Mouse (Mus musculus): ENCODE measurements around the gene Tsr1. TPM values are rescaled to one million over a fixed set of nuclear protein-coding genes. Genes with fewer than 3 reads are reported as not detected.

Gene Tsr1
- 10 to 100 TPM; 25.7 to 31.4 TPM for total RNA-seq (2021)

DNA sequence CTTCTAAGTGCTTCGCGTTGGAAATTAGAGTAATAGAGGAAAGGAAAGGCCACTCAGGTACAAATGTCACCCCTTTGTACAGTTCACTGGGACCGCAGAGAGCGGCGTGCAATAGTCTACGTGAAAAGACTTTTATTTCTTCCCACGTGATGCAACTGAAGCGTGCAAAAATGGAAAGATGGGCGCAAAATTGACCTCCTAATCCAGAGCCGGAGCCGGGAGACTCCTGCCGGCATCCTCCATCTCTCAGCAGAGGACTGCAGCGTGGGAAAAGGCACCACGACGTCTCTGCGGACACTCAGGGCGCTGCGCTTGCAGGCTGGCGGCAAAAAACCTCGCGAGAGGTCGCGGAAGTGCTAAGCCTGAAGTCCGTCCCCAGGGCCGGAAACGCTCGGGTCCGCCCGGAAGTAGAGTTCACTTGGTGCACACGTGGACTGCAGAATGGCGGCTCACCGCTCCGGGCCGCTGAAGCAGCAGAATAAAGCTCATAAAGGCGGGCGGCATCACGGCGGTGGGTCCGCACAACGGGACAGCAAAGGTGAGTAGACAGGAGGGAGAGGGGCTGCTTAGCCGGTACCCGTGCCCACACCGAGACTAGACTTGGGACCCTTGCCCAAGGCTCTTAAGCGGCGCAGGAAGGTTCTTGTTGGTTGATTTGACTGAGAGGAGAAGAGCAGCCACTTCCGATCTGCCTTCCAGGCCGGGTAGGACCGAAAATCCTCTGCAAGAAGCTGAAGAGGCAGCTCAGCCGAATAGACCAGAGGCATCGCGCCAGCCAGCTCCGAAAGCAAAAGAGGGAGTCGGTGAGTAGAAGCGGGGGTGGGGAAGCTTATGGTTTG, at the start of gene Tsr1:
TSS of gene Tsr1 (plus strand) at position 394 of the 839 bp plus-strand sequence.
- intact Hi-C loops (cut with DNase I) = no loop called here
- DNase-seq (ENCODE audit: low spot score in 2 of 2) = peak; percentile 89 to 91

DNA sequence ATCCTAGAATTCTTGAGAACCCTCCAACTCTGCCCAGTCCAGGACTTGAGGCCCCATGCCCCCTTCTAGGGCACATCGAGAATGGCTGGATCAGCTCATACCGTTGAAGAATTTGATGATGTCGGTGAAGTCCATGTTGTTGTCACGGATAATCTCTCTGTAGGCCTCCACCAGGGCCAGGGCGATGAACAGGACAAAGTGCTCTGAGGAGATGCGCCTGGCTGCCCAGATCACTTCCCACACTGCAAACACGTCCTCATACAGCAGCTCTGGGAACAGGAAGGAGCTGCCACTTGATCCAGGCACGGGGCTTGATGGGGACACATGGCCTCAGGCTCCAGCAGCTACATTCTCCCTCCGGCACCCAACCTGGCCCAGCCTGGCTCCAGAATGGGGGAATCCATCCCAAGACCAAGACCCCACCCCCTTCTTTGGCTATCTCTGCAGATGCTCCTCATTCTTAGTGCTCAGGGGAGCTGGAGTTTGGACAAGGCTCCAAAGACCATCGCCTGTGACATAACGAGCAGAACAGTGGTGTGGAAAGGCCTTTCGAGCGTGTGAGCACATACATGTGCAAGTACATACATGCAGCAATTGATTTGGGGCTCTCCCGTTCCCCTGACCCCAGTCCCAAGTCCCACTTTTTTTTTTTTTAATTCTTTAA, 46.7 kb upstream of the Tsr1 start:
- no peak for DNase-seq (ENCODE audit: low spot score in 2 of 2)
- intact Hi-C loops (cut with DNase I) = no loop called here

DNA sequence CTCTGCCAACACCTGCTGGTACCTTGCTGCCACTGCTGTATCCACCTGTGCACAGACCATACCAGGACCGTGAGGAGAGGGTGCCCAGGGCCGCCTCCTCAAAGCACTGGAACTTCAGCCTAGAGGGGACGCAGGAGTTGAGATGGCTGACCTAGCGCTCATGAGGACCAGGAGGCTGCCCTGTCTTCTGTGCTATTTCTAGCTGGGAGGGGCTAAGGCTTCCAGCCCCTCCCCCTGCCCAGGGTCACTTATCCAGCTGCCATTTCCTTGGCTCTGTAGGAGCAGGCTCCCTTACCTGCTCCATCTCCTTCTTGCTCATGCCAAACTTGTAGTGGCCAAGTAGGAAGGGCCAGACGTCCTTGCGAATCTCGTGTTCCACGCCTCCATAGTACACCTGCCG, 40.1 kb upstream of the Tsr1 start:
- intact Hi-C loops (cut with DNase I) = no loop called here
- no peak for DNase-seq (ENCODE audit: low spot score in 2 of 2)

DNA sequence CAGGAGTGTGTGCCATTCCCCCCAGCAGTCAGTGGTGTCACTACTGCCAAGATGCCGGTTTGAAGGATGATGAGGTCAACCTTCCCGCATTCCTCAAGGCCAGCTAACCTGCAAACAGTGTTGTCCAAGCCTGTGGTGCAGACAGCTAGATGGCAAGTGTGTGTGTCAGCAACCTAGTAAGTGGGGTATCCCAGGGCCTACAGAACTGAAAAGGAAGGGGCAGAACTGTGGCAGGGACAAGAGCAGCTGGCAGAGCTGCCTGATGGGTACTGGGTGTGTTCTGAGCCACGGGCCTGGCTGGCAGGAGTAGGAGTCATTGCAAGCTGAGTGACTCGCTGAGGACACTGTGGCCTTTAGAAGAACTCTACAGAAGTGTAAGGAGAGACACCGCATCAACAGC, 35.7 kb upstream of the Tsr1 start:
- DNase-seq (ENCODE audit: low spot score in 2 of 2) = no peak
- intact Hi-C loops (cut with DNase I) = no loop called here

DNA sequence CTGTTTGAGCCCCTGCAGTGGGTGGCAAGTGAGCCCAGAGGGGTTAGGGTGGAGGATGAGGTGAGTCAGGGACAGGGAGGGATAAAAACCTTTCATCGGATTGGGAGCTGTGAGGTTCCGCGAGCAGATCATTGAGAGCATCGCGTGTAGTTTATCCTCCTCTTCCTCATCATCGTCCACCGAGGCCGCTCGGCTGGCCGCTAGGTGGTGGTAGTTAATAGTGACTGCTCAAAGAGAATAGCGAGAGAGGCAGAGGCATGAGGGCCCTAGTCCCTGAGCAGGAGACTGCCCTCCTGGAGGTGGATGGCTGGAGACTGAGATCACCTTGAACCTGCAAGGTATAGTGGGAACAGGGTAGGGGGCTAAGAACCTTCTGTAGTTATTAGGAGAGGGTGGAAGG, 34.4 kb upstream of the Tsr1 start:
- DNase-seq (ENCODE audit: low spot score in 2 of 2) = no peak
- intact Hi-C loops (cut with DNase I) = no loop called here

DNA sequence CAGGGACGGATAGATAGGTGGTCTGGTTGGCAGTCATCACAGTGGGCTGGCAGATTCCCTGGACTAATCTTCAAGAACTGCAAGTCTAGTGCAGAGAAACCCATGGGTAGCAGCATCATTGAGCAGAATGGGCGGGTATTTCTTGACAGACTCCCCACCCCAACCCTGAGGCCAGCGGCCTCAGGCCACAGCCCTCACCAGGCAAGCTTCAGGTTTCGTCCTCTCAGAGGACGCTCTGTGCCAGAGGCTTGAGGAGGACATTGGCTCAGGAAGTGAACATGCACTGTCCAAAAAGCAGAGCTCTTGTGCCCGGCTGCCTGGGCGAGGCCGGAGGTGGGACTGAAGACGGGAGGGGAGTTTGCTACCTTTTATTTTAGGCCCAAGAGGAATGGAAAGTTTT, 33.5 kb upstream of the Tsr1 start:
- intact Hi-C loops (cut with DNase I) = no loop called here
- DNase-seq (ENCODE audit: low spot score in 2 of 2) = no peak

DNA sequence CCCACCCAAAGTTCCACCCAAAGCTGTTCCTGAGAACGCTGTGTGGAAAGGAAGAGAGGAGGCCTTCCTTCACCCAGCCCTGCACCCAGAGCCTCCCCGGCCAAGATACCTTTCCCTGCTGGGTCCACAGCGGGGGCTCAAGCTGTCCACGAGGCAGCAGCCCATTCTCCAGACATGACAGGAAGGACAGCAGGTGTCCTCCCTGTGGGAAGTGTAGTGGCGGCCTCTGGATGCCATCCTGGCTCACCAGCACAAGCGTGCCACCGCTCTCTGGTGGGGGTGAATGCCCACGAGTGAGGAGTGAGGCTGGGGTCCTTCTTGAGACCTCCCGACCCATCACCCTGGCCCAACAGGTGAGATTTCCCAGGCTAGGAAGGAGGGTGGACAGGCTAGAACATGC, 32.6 kb upstream of the Tsr1 start:
- DNase-seq (ENCODE audit: low spot score in 2 of 2) = no peak
- intact Hi-C loops (cut with DNase I) = no loop called here

DNA sequence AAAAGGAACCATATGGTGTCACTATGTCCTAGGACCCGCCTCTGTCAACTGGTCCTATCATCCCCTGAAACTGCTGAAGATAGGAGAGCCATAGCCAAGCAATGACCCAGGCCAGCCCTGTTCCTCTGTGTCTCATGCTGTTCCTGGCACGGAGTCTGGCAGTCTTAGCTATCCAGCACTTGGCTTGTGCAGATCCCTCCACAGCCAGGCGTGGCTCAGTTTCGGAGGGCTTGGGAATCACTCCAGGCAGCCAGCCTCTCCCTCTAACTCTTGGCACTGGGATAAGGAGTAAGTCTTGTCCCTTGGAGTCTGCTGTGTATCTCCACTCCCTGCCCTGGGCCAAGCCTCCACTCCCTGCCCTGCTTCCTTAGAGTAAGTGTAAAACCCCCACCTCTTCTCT, 31.2 kb upstream of the Tsr1 start:
- no peak for DNase-seq (ENCODE audit: low spot score in 2 of 2)
- intact Hi-C loops (cut with DNase I) = no loop called here

DNA sequence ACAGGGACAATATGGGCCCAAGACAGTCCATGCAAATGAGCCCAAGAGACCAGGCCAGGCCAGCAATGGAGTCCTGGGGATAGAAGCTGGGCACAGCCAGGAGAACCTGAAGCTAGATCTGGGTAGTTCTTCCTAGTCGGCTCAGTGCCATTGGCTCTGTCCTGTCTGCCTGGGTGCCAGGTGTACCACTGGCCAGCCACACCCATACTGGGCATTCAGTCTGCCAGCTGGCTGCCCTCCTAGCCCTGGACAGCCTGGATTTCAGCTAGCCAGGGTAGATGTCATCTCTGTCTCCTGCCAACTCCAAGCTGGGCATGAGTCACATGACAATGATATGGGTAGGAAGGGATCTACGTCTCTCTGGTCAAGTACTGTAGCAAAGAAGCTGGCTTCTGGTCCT, 30.7 kb upstream of the Tsr1 start:
- no peak for DNase-seq (ENCODE audit: low spot score in 2 of 2)
- intact Hi-C loops (cut with DNase I) = no loop called here

DNA sequence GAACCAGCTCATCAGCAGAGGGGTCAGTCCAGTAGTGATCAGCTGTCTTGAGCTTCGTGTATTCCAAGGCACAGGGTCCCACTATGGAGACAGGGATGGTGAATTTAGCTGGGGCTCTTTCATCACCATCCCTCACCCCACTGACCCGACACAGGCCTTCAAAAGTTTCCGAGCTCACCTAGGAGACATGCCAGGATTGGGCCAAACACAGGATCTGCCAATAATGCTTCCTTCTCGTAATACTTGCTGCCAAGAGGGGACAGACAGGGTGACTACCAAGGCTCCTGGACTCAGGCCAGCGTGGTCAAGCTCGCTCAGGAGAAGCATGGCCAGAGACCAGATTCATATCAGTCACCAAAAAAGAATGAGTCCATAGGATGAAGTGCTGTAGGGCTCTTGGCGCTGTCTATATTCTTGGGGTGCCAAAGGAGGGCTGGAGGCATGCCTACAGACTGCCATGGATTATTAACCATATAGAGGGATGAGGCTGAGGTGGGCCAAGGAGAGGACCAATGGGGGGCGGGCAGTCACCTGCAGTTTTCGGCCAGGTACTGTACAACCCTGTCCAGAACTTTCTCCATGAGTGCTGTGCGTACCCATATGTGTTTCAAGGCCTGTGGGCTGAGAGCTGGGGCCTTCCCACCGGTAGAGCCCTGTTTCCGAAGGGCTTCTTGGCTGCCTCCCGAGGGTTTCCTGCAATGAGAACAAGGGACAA, 29.7 kb upstream of the Tsr1 start:
- DNase-seq (ENCODE audit: low spot score in 2 of 2) = no peak
- intact Hi-C loops (cut with DNase I) = no loop called here

DNA sequence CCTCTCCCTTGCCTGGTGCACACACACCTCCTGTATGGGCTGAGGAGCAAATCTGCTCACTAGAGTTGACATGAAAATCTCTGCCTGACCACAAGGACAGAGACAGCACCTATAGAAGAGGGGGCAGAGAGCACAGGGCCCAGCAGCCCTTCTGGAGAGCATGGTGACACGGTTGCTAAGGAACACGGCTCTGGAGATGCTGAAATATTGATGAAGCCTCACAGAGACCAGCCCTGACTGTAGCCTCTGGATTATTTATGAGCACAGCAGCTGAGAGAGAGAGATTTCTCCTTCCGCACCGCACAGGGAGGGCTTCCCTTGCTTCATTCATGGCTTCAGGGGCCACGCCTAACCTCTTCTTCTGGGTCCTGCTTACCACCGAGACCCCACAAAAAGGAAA, 28.3 kb upstream of the Tsr1 start:
- intact Hi-C loops (cut with DNase I) = no loop called here
- no peak for DNase-seq (ENCODE audit: low spot score in 2 of 2)

DNA sequence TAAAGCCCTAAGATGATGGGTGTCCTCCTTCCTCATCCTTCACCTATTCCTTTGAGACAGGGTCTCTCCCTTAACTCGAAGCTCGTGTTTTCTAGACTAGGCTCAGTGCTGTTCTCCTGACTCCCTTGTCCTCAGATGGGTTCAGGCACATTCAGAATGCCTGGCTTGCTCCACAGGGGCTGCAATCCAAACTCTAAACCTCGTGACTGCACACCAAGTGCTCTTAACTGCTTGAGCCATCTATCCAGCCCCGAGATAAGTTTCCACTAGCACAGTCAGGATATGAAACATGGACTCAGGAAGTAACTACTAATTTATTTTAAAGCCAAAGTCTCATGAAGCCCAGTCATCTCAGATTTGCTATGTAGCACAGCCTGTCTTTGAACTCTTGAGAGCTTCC, 27.3 kb upstream of the Tsr1 start:
- intact Hi-C loops (cut with DNase I) = no loop called here
- no peak for DNase-seq (ENCODE audit: low spot score in 2 of 2)

DNA sequence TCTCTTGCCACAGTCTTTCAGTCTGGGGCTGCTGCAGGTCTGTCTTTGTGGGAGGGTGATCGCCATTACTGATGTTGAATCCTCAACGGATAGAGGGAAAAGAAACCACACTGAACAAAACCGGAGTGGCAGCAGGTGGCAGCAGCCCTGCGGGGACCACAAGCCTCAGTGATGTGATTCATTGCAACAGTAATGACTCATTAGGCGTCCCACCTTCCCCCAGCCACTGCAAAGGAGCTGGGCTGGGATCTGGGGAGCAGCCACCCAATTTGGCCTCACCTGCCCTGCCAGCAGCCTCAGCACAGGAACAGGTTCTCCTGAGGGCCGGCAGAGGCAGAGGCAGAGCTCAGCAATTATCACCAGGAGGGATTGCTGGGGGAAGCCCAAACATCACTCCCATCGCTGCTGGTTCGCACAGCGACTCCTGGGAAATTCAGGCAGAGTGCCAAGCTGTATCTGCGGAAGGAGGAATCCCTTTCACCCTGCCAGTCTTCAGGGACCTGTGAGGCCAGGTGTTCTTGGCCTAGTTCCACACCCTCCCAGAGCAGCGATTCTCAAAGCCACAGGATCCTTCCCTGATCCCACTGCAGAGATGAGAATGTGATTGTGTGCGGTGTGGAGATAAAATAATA, 26.8 kb upstream of the Tsr1 start:
- intact Hi-C loops (cut with DNase I) = no loop called here
- peak; percentile 58 to 63 for DNase-seq (ENCODE audit: low spot score in 2 of 2)

DNA sequence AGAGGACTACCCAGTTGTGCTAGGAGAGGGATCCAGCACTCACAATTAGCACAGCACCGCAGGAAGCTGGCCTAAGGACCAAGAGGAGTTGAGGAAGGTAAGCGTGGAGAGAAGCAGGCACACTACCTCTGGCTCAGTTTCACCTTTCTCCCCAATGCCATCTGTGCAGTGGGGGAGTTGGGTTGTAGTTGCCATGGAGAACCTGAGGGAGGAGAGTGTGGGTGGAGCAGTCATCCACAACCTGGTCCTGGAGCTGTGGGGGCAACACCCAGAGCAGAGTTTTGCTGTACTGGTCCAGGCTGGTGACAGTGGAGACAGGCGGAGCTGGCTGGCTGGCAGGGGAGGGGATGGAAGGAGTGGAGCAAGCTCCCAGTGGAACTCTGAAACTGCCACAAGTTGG, 23.2 kb upstream of the Tsr1 start:
- intact Hi-C loops (cut with DNase I) = no loop called here
- DNase-seq (ENCODE audit: low spot score in 2 of 2) = peak; percentile 43 to 47

DNA sequence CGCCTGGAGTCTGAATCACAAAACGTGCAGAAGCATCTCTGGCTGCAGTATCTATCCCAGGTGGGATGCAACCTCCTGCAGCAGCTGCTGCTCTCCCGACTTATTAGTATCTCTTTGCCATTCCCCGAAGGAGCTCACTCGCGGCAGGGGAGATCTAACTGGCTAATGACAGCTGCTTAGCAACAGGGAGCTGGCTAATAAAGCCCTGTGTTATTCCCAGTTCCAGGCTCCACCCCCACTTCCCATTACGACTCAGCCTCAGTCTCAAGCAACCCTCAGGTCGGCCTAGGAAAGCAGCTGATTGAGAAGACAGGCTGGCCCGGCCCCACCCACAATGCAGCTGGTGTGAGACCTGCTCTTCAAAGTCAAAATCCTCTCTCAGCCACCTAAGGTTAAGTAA, 21.1 kb upstream of the Tsr1 start:
- intact Hi-C loops (cut with DNase I) = no loop called here
- peak; percentile 50 to 57 for DNase-seq (ENCODE audit: low spot score in 2 of 2)

DNA sequence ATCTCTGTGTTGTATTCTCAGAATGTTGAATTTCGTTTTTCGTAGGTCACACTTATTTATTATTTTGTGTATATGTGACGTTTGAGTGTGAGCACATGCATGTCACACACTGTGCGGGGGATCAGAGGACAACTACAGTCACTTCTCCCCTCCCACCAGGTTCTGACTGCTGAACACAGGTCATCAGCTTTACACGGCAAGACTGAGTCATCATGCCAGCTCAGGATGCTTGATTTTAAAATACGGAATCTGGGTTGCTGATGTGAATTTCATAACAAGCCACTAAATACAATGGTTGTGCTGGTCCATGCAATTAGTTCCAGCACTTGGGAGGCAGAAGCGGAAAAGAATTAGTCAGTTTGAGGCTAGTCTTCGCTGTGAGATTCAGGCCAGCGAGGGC, 16.9 kb upstream of the Tsr1 start:
- intact Hi-C loops (cut with DNase I) = no loop called here
- DNase-seq (ENCODE audit: low spot score in 2 of 2) = no peak

DNA sequence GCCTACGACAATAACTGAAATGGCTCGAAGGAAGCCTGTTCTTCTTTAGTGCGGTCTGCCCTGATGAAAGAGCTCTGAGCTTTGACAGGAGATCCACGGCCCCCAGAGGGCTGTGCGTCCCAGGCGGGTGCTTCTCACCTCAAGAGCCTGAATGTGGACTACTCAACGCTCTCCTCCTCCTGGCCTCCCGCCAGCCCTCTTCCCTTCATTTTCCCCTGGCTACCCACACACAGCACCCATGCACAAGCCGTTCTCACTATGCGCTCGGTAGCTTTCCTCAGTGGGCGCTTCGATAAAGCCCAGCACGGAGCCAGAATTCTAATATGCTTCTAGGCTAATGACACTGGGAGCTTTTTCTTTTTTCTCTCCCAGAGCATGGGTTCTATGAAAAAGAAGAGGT, 15.9 kb upstream of the Tsr1 start:
- peak; percentile 57 to 63 for DNase-seq (ENCODE audit: low spot score in 2 of 2)
- intact Hi-C loops (cut with DNase I) = no loop called here

DNA sequence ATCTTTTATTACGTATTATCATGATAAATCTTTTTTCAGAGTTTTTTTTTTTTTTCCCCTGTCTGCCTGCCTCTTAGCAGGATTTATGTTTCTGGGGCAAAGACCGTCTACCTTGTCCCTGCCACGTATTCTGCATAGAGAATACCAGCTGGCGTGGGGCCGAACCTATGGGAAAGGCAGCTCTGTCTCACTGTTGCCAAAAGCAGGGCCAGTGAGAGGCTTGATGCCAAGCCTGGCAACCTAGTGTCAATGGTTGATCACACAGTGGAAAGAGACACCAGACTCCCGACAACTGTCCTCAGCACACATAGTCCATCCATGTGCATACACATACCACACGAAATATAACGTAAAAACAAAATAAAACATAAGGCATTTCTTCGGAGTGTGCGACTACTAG, 14.8 kb upstream of the Tsr1 start:
- no peak for DNase-seq (ENCODE audit: low spot score in 2 of 2)

DNA sequence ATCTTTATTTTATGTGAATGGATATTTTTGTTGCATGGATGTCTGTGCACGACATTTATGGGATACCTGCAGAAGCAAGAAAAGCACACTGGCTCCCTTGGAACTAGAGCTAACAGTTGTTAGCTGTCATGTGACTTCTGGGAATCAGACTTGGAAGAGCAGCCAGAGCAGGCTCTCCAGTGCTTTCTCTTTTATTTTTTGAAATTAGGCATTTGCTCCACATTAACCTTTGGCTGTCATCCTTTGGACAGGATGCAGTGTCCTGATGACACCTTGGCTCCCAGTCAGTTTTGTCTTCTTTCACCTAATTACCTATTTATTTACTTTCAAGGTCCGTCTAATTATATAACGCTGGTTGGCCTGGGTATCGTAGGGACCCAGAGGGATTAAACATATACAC, 3.3 kb upstream of the Tsr1 start:
- no peak for DNase-seq (ENCODE audit: low spot score in 2 of 2)
- intact Hi-C loops (cut with DNase I) = no loop called here

More for the DNA sequence above, 14.8 kb upstream of the Tsr1 start:
- intact Hi-C loops (cut with DNase I) = no loop called here

Data from left cerebral cortex, postnatal 36 days (tissue).